Mouse (Mus musculus): ENCODE results near the gene Mast4.

DNA sequence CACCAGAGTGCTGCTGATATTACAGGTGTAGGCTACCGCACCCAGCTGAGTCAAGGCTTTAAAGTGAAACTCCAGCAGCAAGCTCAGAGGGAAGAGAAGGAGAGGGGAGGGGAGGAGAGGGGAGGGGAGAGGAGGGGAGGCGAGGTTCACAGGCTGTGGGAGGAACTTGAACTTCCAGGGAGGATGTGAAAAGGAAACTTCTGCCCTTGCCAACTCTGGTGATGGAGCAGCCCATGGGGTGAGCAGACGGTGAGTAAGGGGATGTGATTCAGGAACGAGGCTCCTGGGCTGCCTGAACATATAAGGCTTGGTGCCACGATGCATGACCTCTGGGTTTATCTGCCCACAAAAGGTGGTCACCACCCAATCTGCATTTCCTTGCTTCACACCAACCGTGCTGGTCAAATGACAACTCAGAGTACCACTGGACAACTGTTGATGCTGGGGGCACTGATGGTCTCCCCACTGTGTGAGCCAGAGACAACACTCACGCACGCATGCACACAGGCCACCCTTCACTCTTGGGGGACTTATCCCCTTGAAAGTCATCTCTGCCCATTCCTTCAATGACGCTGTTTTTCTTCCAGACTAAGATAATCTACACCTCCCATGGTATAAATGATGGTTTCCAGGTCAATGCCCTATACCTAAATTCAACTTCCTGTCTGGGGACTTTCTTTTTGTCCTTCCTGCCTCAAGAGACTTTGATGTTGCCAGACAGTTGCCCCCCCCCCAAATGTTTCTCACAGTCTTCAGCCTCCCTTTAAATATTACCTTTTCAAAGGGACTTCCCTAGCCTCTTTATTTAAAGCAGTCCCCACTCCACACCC is 434.8 kb downstream of the Mast4 start:
- TF ChIP-seq GATA1 (IDR thresholded peaks at IDR 0.05; ENCODE audit: low read depth, low read length) (no peak), CTCF (IDR thresholded peaks at IDR 0.05 in 2 of 3, conservative IDR thresholded peaks at IDR 0.05 in 1 of 3; ENCODE audit: control insufficient read depth in 1 of 3, insufficient read depth in 1 of 3, low read depth in 2 of 3, low read length in 3 of 3, poor library complexity in 1 of 3, severe bottlenecking in 1 of 3) (no peak), CHD2 (IDR thresholded peaks at IDR 0.05; ENCODE audit: low read length) (no peak), EP300 (IDR thresholded peaks at IDR 0.05; ENCODE audit: low read depth in 1 of 2, low read length in 2 of 2) (no peak), TBP (IDR thresholded peaks at IDR 0.05; ENCODE audit: low read depth, low read length) (no peak), POLR2A (IDR thresholded peaks at IDR 0.05; ENCODE audit: control insufficient read depth in 1 of 2, insufficient read depth in 1 of 2, low read depth in 1 of 2, low read length in 2 of 2, poor library complexity in 1 of 2) (no peak), MAZ (IDR thresholded peaks at IDR 0.05; ENCODE audit: low read depth, low read length) (no peak), NRF1 (IDR thresholded peaks at IDR 0.05; ENCODE audit: insufficient read depth, low read depth, low read length, poor library complexity, severe bottlenecking) (no peak), MYC (IDR thresholded peaks at IDR 0.05; ENCODE audit: low read depth, low read length) (no peak), TAL1 (IDR thresholded peaks at IDR 0.05; ENCODE audit: low read length) (no peak), POLR2AphosphoS5 (IDR thresholded peaks at IDR 0.05; ENCODE audit: borderline replicate concordance, low read depth, low read length) (no peak), HCFC1 (IDR thresholded peaks at IDR 0.05; ENCODE audit: low read depth, low read length) (no peak)

Data from MEL (cell line).